Mouse (Mus musculus): ENCODE data around the gene Arhgap29. TPM values are rescaled to one million over a fixed set of nuclear protein-coding genes. Genes with fewer than 3 reads are reported as not detected.

The Arhgap29 gene
- polyA plus RNA-seq, 1 experiment from 2014 or later = 39.3 TPM

- no peak for DNase-seq (ENCODE audit: low spot score)
- no peak for ATAC-seq (ENCODE audit: low FRiP score)
These were observed 112.4 kb downstream of the Arhgap29 start for GRCm38 (mm10) chr3:122064556-122065410.

More at GRCm38 (mm10) chr3:122064556-122065410, 112.4 kb downstream of the Arhgap29 start:
- no peaks in the 10 kb centered on the region for H3K27me3 ChIP-seq (ENCODE audit: control insufficient read depth, insufficient read depth, low read length)
- no peak overlapping the region for H3K27ac ChIP-seq
- no peak overlapping the region for H3K4me2 ChIP-seq (replicated peaks)
- no peaks in the 10 kb centered on the region for H3K9me3 ChIP-seq (ENCODE audit: control insufficient read depth, low read length)
- no peak overlapping the region for H3K4me3 ChIP-seq (replicated peaks; ENCODE audit: low read length)
- H3K36me3 ChIP-seq (replicated peaks; ENCODE audit: control insufficient read depth, insufficient read depth) = no peaks in the 10 kb centered on the region
- H3K4me1 ChIP-seq (replicated peaks; ENCODE audit: control insufficient read depth, insufficient read depth, low read length) = no peaks in the 10 kb centered on the region
- 84% methylated on average over 13 of the region's 13 CpGs for WGBS
- H3K9ac ChIP-seq = no peak overlapping the region

Other genes starting within 250 kb of the Arhgap29 start
- gene F3, start 229.0 kb upstream of the Arhgap29 start, polyA plus RNA-seq (2014; fragmentation: Nextera tagmentation; extraction: Ambion mirVana) = 6.5 and 8.2 TPM in 2 replicates
- gene Abcd3, start 137.2 kb upstream of the Arhgap29 start, polyA plus RNA-seq (2014; fragmentation: Nextera tagmentation; extraction: Ambion mirVana) = 84.8 and 94.9 TPM in 2 replicates
- 4.1 and 5.1 TPM in 2 replicates for gene Abca4, start 91.9 kb downstream of the Arhgap29 start, polyA plus RNA-seq (2014; fragmentation: Nextera tagmentation; extraction: Ambion mirVana)